Mouse (Mus musculus): ENCODE measurements at regions not wholly inside any gene's neighbourhood (a gene's known extent, or its start where the extent isn't known, plus 50 kb on each side); places are given as distances from the start of the nearest gene placed in this dataset.
A peak's percentile ranks its signal among the peaks of the same experiment; 100 is the strongest.

- no peaks in the 10 kb centered on the region for H3K4me1 ChIP-seq (ENCODE audit: control insufficient read depth, insufficient read depth, low read length)
- ATAC-seq (ENCODE audit: low FRiP score, low TSS enrichment): no peak
- no peaks in the 10 kb centered on the region for H3K27me3 ChIP-seq (ENCODE audit: control insufficient read depth, insufficient read depth, low read length)
- no peaks in the 10 kb centered on the region for H3K36me3 ChIP-seq (ENCODE audit: control insufficient read depth, insufficient read depth, low read length)
- no peak overlapping the region for H3K4me3 ChIP-seq (replicated peaks; ENCODE audit: low read depth, low read length)
- no peak overlapping the region for H3K27ac ChIP-seq (replicated peaks; ENCODE audit: low read depth, low read length)
- no peak overlapping the region for H3K9ac ChIP-seq (replicated peaks; ENCODE audit: low read length)
- 97% methylated on average over 3 of the region's 3 CpGs for WGBS
- no peak for DNase-seq
- no peaks in the 10 kb centered on the region for H3K9me3 ChIP-seq (ENCODE audit: control insufficient read depth, low read length)
- H3K4me2 ChIP-seq (ENCODE audit: low read length): no peak overlapping the region
Observed at GRCm38 (mm10) chr1:168546156-168546555, 114.1 kb upstream of the Pbx1 start.

- Histone ChIP-seq H3K27ac (replicated peaks; ENCODE audit: low read depth, low read length) (no peak overlapping the region), H3K4me3 (replicated peaks; ENCODE audit: low read depth, low read length) (no peak overlapping the region), H3K4me1 (ENCODE audit: control insufficient read depth, insufficient read depth, low read length) (no peaks in the 10 kb centered on the region), H3K27me3 (ENCODE audit: control insufficient read depth, insufficient read depth, low read length) (no peaks in the 10 kb centered on the region), H3K36me3 (ENCODE audit: control insufficient read depth, insufficient read depth, low read length) (no peaks in the 10 kb centered on the region), H3K9ac (replicated peaks; ENCODE audit: low read length) (no peak overlapping the region), H3K9me3 (ENCODE audit: control insufficient read depth, low read length) (no peaks in the 10 kb centered on the region), H3K4me2 (ENCODE audit: low read length) (no peak overlapping the region)
- 86% methylated on average over 7 of the region's 7 CpGs for WGBS
- DNase-seq (no peak), ATAC-seq (ENCODE audit: low FRiP score, low TSS enrichment) (no peak)
Observed at GRCm38 (mm10) chr1:168545072-168545780, 113.2 kb upstream of the Pbx1 start.

GRCm38 (mm10) chr1:168541231-168541630 is 109.2 kb upstream of the Pbx1 start:
- Histone ChIP-seq H3K9me3 (ENCODE audit: control insufficient read depth, low read length) (no peaks in the 10 kb centered on the region), H3K4me2 (ENCODE audit: low read length) (no peak overlapping the region), H3K4me3 (replicated peaks; ENCODE audit: low read depth, low read length) (no peak overlapping the region), H3K9ac (replicated peaks; ENCODE audit: low read length) (no peak overlapping the region), H3K27me3 (ENCODE audit: control insufficient read depth, insufficient read depth, low read length) (no peaks in the 10 kb centered on the region), H3K36me3 (ENCODE audit: control insufficient read depth, insufficient read depth, low read length) (no peaks in the 10 kb centered on the region), H3K4me1 (ENCODE audit: control insufficient read depth, insufficient read depth, low read length) (no peaks in the 10 kb centered on the region), H3K27ac (replicated peaks; ENCODE audit: low read depth, low read length) (no peak overlapping the region)
- 93% methylated on average over 2 of the region's 2 CpGs for WGBS
- DNase-seq: no peak
- ATAC-seq (ENCODE audit: low FRiP score, low TSS enrichment): no peak

- H3K4me1 ChIP-seq (ENCODE audit: control insufficient read depth, insufficient read depth, low read length): no peaks in the 10 kb centered on the region
- H3K27me3 ChIP-seq (ENCODE audit: control insufficient read depth, insufficient read depth, low read length): no peaks in the 10 kb centered on the region
- H3K4me2 ChIP-seq (ENCODE audit: low read length): no peak overlapping the region
- ATAC-seq (ENCODE audit: low FRiP score, low TSS enrichment): no peak
- H3K9ac ChIP-seq (replicated peaks; ENCODE audit: low read length): no peak overlapping the region
- 89% methylated on average over 6 of the region's 6 CpGs for WGBS
- no peak overlapping the region for H3K4me3 ChIP-seq (replicated peaks; ENCODE audit: low read depth, low read length)
- no peaks in the 10 kb centered on the region for H3K36me3 ChIP-seq (ENCODE audit: control insufficient read depth, insufficient read depth, low read length)
- H3K27ac ChIP-seq (replicated peaks; ENCODE audit: low read depth, low read length): no peak overlapping the region
- no peaks in the 10 kb centered on the region for H3K9me3 ChIP-seq (ENCODE audit: control insufficient read depth, low read length)
- DNase-seq: no peak
Observed at GRCm38 (mm10) chr1:168518087-168518486, 86.0 kb upstream of the Pbx1 start.

GRCm38 (mm10) chr1:168506326-168506725 is 74.3 kb upstream of the Pbx1 start:
- H3K4me3 ChIP-seq (replicated peaks; ENCODE audit: low read depth, low read length): no peak overlapping the region
- H3K9ac ChIP-seq (replicated peaks; ENCODE audit: low read length): no peak overlapping the region
- H3K27me3 ChIP-seq (ENCODE audit: control insufficient read depth, insufficient read depth, low read length): no peaks in the 10 kb centered on the region
- H3K36me3 ChIP-seq (ENCODE audit: control insufficient read depth, insufficient read depth, low read length): no peaks in the 10 kb centered on the region
- ATAC-seq (ENCODE audit: low FRiP score, low TSS enrichment) (no peak), DNase-seq (no peak)
- no peaks in the 10 kb centered on the region for H3K9me3 ChIP-seq (ENCODE audit: control insufficient read depth, low read length)
- no peak overlapping the region for H3K27ac ChIP-seq (replicated peaks; ENCODE audit: low read depth, low read length)
- no peaks in the 10 kb centered on the region for H3K4me1 ChIP-seq (ENCODE audit: control insufficient read depth, insufficient read depth, low read length)
- no peak overlapping the region for H3K4me2 ChIP-seq (ENCODE audit: low read length)
- 91% methylated on average over 1 of the region's 1 CpGs for WGBS

- Histone ChIP-seq H3K27ac (replicated peaks; ENCODE audit: low read depth, low read length) (no peak overlapping the region), H3K4me2 (ENCODE audit: low read length) (no peak overlapping the region), H3K27me3 (ENCODE audit: control insufficient read depth, insufficient read depth, low read length) (no peaks in the 10 kb centered on the region), H3K4me1 (ENCODE audit: control insufficient read depth, insufficient read depth, low read length) (no peaks in the 10 kb centered on the region), H3K36me3 (ENCODE audit: control insufficient read depth, insufficient read depth, low read length) (no peaks in the 10 kb centered on the region), H3K9me3 (ENCODE audit: control insufficient read depth, low read length) (no peaks in the 10 kb centered on the region), H3K4me3 (replicated peaks; ENCODE audit: low read depth, low read length) (no peak overlapping the region), H3K9ac (replicated peaks; ENCODE audit: low read length) (no peak overlapping the region)
- WGBS: 67% methylated on average over 9 of the region's 9 CpGs
- ATAC-seq (ENCODE audit: low FRiP score, low TSS enrichment): no peak
- peak; percentile 50 for DNase-seq
Observed at GRCm38 (mm10) chr1:168504773-168505172, 72.7 kb upstream of the Pbx1 start.

- Histone ChIP-seq H3K27me3 (ENCODE audit: control insufficient read depth, insufficient read depth, low read length) (no peaks in the 10 kb centered on the region), H3K27ac (replicated peaks; ENCODE audit: low read depth, low read length) (no peak overlapping the region), H3K36me3 (ENCODE audit: control insufficient read depth, insufficient read depth, low read length) (no peaks in the 10 kb centered on the region), H3K9ac (replicated peaks; ENCODE audit: low read length) (no peak overlapping the region), H3K4me2 (ENCODE audit: low read length) (no peak overlapping the region), H3K4me3 (replicated peaks; ENCODE audit: low read depth, low read length) (no peak overlapping the region), H3K9me3 (ENCODE audit: control insufficient read depth, low read length) (no peaks in the 10 kb centered on the region), H3K4me1 (ENCODE audit: control insufficient read depth, insufficient read depth, low read length) (no peaks in the 10 kb centered on the region)
- no peak for DNase-seq
- WGBS: 37% methylated on average over 7 of the region's 7 CpGs
- ATAC-seq (ENCODE audit: low FRiP score, low TSS enrichment): no peak
Observed at GRCm38 (mm10) chr1:168502266-168502665, 70.2 kb upstream of the Pbx1 start.

GRCm38 (mm10) chr1:168501375-168502169 is 69.5 kb upstream of the Pbx1 start:
- no peaks in the 10 kb centered on the region for H3K27me3 ChIP-seq (ENCODE audit: control insufficient read depth, insufficient read depth, low read length)
- no peak for ATAC-seq (ENCODE audit: low FRiP score, low TSS enrichment)

GRCm38 (mm10) chr1:168497801-168498200 is 65.7 kb upstream of the Pbx1 start:
- ATAC-seq (ENCODE audit: low FRiP score, low TSS enrichment) (no peak), DNase-seq (no peak)
- H3K4me2 ChIP-seq (ENCODE audit: low read length): no peak overlapping the region
- H3K27me3 ChIP-seq (ENCODE audit: control insufficient read depth, insufficient read depth, low read length): no peaks in the 10 kb centered on the region
- no peak overlapping the region for H3K4me3 ChIP-seq (replicated peaks; ENCODE audit: low read depth, low read length)
- H3K27ac ChIP-seq (replicated peaks; ENCODE audit: low read depth, low read length): no peak overlapping the region
- WGBS: 89% methylated on average over 4 of the region's 4 CpGs
- peaks cover 10% of the 10 kb centered on the region; the same call in 1 of the 2 replicates for H3K4me1 ChIP-seq (ENCODE audit: control insufficient read depth, insufficient read depth, low read length)
- no peak overlapping the region for H3K9ac ChIP-seq (replicated peaks; ENCODE audit: low read length)
- H3K36me3 ChIP-seq (ENCODE audit: control insufficient read depth, insufficient read depth, low read length): no peaks in the 10 kb centered on the region
- H3K9me3 ChIP-seq (ENCODE audit: control insufficient read depth, low read length): no peaks in the 10 kb centered on the region

More at GRCm38 (mm10) chr1:168501375-168502169, 69.5 kb upstream of the Pbx1 start:
- no peak overlapping the region for H3K27ac ChIP-seq (replicated peaks; ENCODE audit: low read depth, low read length)
- DNase-seq: no peak
- no peak overlapping the region for H3K4me3 ChIP-seq (replicated peaks; ENCODE audit: low read depth, low read length)
- H3K9ac ChIP-seq (replicated peaks; ENCODE audit: low read length): no peak overlapping the region
- no peaks in the 10 kb centered on the region for H3K9me3 ChIP-seq (ENCODE audit: control insufficient read depth, low read length)
- H3K36me3 ChIP-seq (ENCODE audit: control insufficient read depth, insufficient read depth, low read length): no peaks in the 10 kb centered on the region
- H3K4me2 ChIP-seq (ENCODE audit: low read length): no peak overlapping the region
- H3K4me1 ChIP-seq (ENCODE audit: control insufficient read depth, insufficient read depth, low read length): no peaks in the 10 kb centered on the region
- 44% methylated on average over 4 of the region's 4 CpGs for WGBS
